Mouse (Mus musculus): ENCODE results near the gene Prr5l. TPM values are rescaled to one million over a fixed set of nuclear protein-coding genes. Genes with fewer than 3 reads are reported as not detected.

The Prr5l gene
- polyA plus RNA-seq, 1 experiment, result 9.2 TPM

GRCm38 (mm10) chr2:101905534-101906378, 22.9 kb upstream of the Prr5l start:
- H3K4me3 ChIP-seq (ENCODE audit: control insufficient read depth, insufficient read depth, low read length), result no peak overlapping the region
- DNase-seq, result peak; percentile 83
- WGBS, result 36% methylated on average over 21 of the region's 21 CpGs

DNA sequence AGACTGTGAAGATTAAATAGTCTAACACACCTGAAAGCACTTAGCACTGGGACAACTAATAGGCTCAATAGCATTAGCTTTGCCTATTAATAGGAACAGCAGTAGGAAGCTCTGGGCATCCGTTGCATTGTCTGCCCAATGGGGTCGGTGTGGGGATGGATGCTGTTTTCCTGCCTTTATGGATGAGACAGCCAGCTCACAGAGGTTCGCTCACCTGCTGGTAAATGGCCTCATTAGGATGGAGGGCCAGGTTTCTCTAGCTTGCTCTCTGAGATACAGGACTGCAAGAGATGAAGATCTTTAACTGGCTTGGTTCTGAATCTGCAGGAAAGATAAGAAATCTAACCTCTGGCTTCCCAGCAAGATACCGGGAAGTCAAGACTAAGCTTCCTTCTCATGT, 19.4 kb upstream of the Prr5l start:
- H3K36me3 ChIP-seq (ENCODE audit: control insufficient read depth, insufficient read depth, low read length), result no peaks in the 10 kb centered on the region
- no peaks in the 10 kb centered on the region for H3K27me3 ChIP-seq (ENCODE audit: control insufficient read depth, insufficient read depth, low read length)
- 98% methylated on average over 4 of the region's 4 CpGs for WGBS
- H3K27ac ChIP-seq (ENCODE audit: control insufficient read depth, insufficient read depth, low read length), result no peak overlapping the region
- no peak for DNase-seq
- no peak overlapping the region for H3K4me3 ChIP-seq (ENCODE audit: control insufficient read depth, insufficient read depth, low read length)
- H3K4me1 ChIP-seq (replicated peaks; ENCODE audit: control insufficient read depth, insufficient read depth, low read length), result peaks cover 6% of the 10 kb centered on the region
- TF ChIP-seq CTCF (IDR thresholded peaks at IDR 0.05; ENCODE audit: borderline replicate concordance, control insufficient read depth, extremely low read depth, insufficient read depth, low read length, poor library complexity) (no peak), POLR2A (IDR thresholded peaks at IDR 0.05; ENCODE audit: control insufficient read depth, extremely low read depth, insufficient read depth, low read length, poor library complexity) (no peak)

More at GRCm38 (mm10) chr2:101905534-101906378, 22.9 kb upstream of the Prr5l start:
- H3K4me1 ChIP-seq (replicated peaks; ENCODE audit: control insufficient read depth, insufficient read depth, low read length), result peaks cover 16% of the 10 kb centered on the region
- TF ChIP-seq POLR2A (IDR thresholded peaks at IDR 0.05; ENCODE audit: control insufficient read depth, extremely low read depth, insufficient read depth, low read length, poor library complexity), result no peak
- TF ChIP-seq CTCF (IDR thresholded peaks at IDR 0.05; ENCODE audit: borderline replicate concordance, control insufficient read depth, extremely low read depth, insufficient read depth, low read length, poor library complexity), result peak; percentile 81; the same call in 1 of the 2 replicates
- H3K27me3 ChIP-seq (ENCODE audit: control insufficient read depth, insufficient read depth, low read length), result no peaks in the 10 kb centered on the region
- no peak overlapping the region for H3K27ac ChIP-seq (ENCODE audit: control insufficient read depth, insufficient read depth, low read length)
- H3K36me3 ChIP-seq (ENCODE audit: control insufficient read depth, insufficient read depth, low read length), result no peaks in the 10 kb centered on the region

GRCm38 (mm10) chr2:101896425-101897204, 13.8 kb upstream of the Prr5l start:
- WGBS, result 92% methylated on average over 10 of the region's 10 CpGs
- DNase-seq, result no peak
- Histone ChIP-seq H3K4me1 (replicated peaks; ENCODE audit: control insufficient read depth, insufficient read depth, low read length) (no peaks in the 10 kb centered on the region), H3K36me3 (ENCODE audit: control insufficient read depth, insufficient read depth, low read length) (no peaks in the 10 kb centered on the region), H3K4me3 (ENCODE audit: control insufficient read depth, insufficient read depth, low read length) (no peak overlapping the region), H3K27ac (ENCODE audit: control insufficient read depth, insufficient read depth, low read length) (no peak overlapping the region), H3K27me3 (ENCODE audit: control insufficient read depth, insufficient read depth, low read length) (no peaks in the 10 kb centered on the region)
- TF ChIP-seq POLR2A (IDR thresholded peaks at IDR 0.05; ENCODE audit: control insufficient read depth, extremely low read depth, insufficient read depth, low read length, poor library complexity) (no peak), CTCF (IDR thresholded peaks at IDR 0.05; ENCODE audit: borderline replicate concordance, control insufficient read depth, extremely low read depth, insufficient read depth, low read length, poor library complexity) (no peak)

DNA sequence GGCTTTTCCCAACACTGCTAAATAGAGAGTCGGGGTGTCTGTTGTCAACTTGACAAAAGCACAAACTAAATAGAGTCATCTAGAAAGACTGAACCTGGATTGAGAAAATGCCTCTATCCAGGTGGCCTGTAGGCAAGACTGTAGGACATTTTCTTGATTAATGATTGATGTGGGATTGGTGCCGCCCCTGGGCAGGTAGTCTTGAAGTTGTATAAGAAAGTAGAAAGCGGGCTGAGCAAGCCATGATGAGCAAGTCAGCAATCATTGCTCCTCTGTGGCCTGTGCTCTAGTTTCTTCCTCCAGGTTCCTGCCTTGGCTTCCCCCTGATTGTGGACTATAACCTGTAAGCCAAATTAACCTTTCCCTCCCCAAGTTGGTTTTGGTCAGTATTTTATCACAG, 11.3 kb upstream of the Prr5l start:
- Histone ChIP-seq H3K4me3 (ENCODE audit: control insufficient read depth, insufficient read depth, low read length) (no peak overlapping the region), H3K36me3 (ENCODE audit: control insufficient read depth, insufficient read depth, low read length) (no peaks in the 10 kb centered on the region), H3K27me3 (ENCODE audit: control insufficient read depth, insufficient read depth, low read length) (no peaks in the 10 kb centered on the region), H3K27ac (ENCODE audit: control insufficient read depth, insufficient read depth, low read length) (no peak overlapping the region), H3K4me1 (replicated peaks; ENCODE audit: control insufficient read depth, insufficient read depth, low read length) (no peaks in the 10 kb centered on the region)
- TF ChIP-seq CTCF (IDR thresholded peaks at IDR 0.05; ENCODE audit: borderline replicate concordance, control insufficient read depth, extremely low read depth, insufficient read depth, low read length, poor library complexity), result no peak
- no peak for TF ChIP-seq POLR2A (IDR thresholded peaks at IDR 0.05; ENCODE audit: control insufficient read depth, extremely low read depth, insufficient read depth, low read length, poor library complexity)
- no peak for DNase-seq
- WGBS, result 95% methylated on average over 3 of the region's 3 CpGs

GRCm38 (mm10) chr2:101891143-101891542, 8.3 kb upstream of the Prr5l start:
- Histone ChIP-seq H3K36me3 (ENCODE audit: control insufficient read depth, insufficient read depth, low read length) (no peaks in the 10 kb centered on the region), H3K4me3 (ENCODE audit: control insufficient read depth, insufficient read depth, low read length) (no peak overlapping the region), H3K4me1 (replicated peaks; ENCODE audit: control insufficient read depth, insufficient read depth, low read length) (no peaks in the 10 kb centered on the region), H3K27ac (ENCODE audit: control insufficient read depth, insufficient read depth, low read length) (no peak overlapping the region), H3K27me3 (ENCODE audit: control insufficient read depth, insufficient read depth, low read length) (no peaks in the 10 kb centered on the region)
- WGBS, result 74% methylated on average over 7 of the region's 7 CpGs
- no peak for TF ChIP-seq CTCF (IDR thresholded peaks at IDR 0.05; ENCODE audit: borderline replicate concordance, control insufficient read depth, extremely low read depth, insufficient read depth, low read length, poor library complexity)
- no peak for TF ChIP-seq POLR2A (IDR thresholded peaks at IDR 0.05; ENCODE audit: control insufficient read depth, extremely low read depth, insufficient read depth, low read length, poor library complexity)
- no peak for DNase-seq

- no peak for TF ChIP-seq CTCF (IDR thresholded peaks at IDR 0.05; ENCODE audit: borderline replicate concordance, control insufficient read depth, extremely low read depth, insufficient read depth, low read length, poor library complexity)
- TF ChIP-seq POLR2A (IDR thresholded peaks at IDR 0.05; ENCODE audit: control insufficient read depth, extremely low read depth, insufficient read depth, low read length, poor library complexity), result no peak
- WGBS, result 97% methylated on average over 8 of the region's 8 CpGs
- H3K4me1 ChIP-seq (replicated peaks; ENCODE audit: control insufficient read depth, insufficient read depth, low read length), result peaks cover 2% of the 10 kb centered on the region; the same call in 1 of the 2 replicates
- no peak for DNase-seq
- no peaks in the 10 kb centered on the region for H3K27me3 ChIP-seq (ENCODE audit: control insufficient read depth, insufficient read depth, low read length)
- no peaks in the 10 kb centered on the region for H3K36me3 ChIP-seq (ENCODE audit: control insufficient read depth, insufficient read depth, low read length)
- H3K27ac ChIP-seq (ENCODE audit: control insufficient read depth, insufficient read depth, low read length), result no peak overlapping the region
- no peak overlapping the region for H3K4me3 ChIP-seq (ENCODE audit: control insufficient read depth, insufficient read depth, low read length)
These were observed 6.1 kb upstream of the Prr5l start for GRCm38 (mm10) chr2:101888886-101889285.

Measured in thymus, adult 2 months (tissue).